Mouse (Mus musculus): ENCODE measurements at regions not wholly inside any gene's neighbourhood (a gene's known extent, or its start where the extent isn't known, plus 50 kb on each side); places are given as distances from the start of the nearest gene placed in this dataset.

DNA sequence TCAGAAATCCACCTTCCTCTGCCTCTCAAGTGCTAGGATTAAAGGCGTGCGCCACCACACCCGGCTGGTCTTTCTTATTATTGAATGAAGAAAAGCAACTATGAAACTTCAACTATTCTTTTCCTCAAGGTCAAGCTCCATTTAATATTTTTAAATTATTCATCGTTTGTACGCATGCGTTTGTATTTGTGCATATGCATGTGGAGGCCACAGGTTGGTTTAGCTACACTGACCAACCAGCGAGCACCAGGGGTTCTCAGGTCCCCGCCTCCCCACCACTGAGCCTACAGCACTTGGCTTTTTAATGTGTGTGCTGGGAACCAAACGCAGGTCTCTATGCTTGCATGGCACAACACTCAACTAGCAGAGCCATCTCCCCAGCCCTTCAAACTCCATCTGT, 51.0 kb upstream of the Tmem252 start:
- no peak for DNase-seq (ENCODE audit: low spot score in 2 of 2)

DNA sequence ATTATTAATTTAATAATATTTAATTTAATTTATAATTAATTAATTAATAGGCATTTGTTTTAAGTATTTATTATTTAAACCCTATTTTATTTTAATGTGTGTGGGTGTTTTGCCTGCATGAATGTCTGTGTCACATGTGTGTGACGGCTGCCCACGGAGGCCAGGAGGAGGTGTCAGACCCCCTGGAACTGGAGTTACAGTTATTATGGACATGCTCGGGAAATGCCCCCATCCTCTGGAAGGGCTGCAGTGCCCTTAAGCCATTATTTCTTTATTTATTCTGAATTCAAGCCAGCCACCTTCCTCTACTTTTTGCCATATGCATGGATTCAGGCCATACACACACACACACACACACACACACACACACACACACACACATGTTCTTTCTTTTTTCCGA, 51.5 kb upstream of the Tmem252 start:
- no peak for DNase-seq (ENCODE audit: low spot score in 2 of 2)

DNA sequence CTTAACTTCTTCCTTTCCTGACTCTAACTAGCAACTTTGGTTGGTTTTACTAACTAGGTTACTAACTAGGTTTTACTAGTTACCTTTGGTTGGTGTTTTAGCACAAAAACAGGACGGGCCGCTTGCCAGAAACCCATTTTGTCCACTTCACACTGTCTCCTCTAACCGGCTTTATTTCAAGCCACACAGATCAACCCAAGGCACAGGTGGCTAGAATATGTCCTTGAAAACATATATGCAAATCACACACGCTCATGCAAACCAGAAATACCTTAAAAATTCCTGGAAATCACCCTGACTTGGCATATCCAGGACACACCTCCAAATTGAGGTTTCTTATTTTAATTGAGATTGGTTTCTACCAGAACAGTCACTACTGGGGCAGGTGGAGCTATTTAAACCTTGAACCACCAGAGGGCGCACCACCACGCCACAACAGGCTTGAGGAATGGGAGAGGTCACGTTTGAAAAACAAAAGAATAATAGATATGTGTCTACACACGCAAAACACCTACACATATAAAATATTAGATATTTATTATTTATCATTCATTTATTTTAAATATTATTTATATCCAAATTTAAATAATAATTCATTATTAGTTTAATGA, 52.1 kb upstream of the Tmem252 start:
- peak; percentile 55 to 65 for DNase-seq (ENCODE audit: low spot score in 2 of 2)

DNA sequence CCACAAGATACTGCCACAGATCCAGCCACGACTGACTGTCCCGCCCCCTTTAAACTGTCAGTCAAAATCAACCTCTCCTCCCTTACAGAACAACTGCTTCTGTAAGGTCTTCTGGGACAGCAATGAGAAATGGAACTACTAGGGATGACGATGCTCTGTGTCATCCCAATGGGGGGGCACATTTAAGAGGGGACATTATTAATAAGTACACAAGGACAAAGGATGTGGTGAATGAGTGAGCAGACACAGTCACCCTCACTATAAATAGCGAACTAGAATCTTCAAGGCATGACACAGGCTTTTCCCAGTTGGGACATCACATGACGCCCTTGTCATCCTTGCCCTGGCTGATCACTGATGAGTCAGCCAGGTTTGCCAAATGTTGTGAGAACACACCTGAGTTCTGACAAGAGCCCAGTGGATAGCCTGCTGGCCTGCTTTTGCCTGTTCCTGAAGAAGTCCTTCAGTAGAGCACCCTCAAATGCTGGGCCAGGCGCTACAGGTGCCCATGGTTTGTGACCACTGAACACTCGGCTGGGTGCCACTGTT, 58.0 kb upstream of the Tmem252 start:
- DNase-seq (ENCODE audit: low spot score in 2 of 2): no peak

DNA sequence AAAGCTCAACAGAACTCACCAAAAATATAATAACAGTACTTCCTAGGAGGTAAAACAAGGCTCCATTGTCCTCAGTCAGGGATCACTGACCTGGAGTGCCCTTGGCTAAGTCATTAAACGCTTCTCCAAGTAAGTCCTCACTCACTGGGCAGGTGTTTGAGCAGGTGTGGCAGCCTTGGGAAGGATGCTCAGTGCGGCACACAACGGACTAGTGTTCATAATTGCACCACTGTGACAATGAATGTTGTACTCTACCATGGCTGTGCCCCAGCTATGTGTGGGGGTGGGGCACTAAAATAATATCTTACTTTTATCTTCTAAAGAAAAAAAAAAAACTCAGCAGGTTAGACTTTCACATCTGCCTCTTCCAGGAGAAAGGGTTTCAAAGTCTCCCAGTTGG, 52.2 kb upstream of the Pip5k1b start:
- DNase-seq (ENCODE audit: low spot score in 2 of 2): no peak

DNA sequence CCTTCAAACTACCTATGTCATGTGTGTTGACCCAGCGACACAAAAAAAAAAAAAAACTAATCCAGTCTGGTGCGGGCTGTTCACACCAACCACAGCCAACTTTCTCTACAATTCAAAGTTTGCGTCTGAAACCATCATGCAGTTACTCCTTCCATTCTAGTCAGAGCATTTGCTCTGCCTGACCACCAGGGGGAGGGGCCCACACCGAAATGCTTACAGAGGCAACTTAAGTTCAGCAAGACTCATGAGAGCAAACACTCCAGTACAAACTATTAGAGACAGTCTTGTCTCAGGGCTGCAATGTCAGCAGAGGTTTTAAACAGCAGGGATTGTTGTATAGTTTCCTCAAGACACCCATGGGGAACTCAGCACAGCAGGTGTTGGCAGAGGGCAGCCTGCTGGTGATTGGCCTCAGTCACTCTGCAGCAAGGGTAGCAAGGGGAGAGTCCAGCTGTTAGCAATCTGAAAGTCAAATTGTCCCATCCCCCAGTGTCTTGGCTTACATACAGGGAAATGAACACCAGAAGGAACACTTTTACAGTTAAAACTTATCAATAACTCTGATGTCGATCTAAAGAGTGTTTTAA, 50.8 kb upstream of the Pip5k1b start:
- peak in 1 of 2 experiments; percentile 39 for DNase-seq (ENCODE audit: low spot score in 2 of 2)
